Mouse (Mus musculus) lung, embryonic 14.5 days (tissue): ENCODE data around the gene AC124108.1. TPM values are rescaled to one million over a fixed set of nuclear protein-coding genes. Genes with fewer than 3 reads are reported as not detected.
A peak's percentile ranks its signal among the peaks of the same experiment; 100 is the strongest.

ENCODE experiments used
- ATAC-seq: fragments of 200-750 bp; cut with Nextera tagmentation; 2 replicates; pipeline ENCODE4 v1.8.0; 2017; ENCODE audit warnings: mild to moderate bottlenecking, moderate TSS enrichment, moderate library complexity; ENCODE audit not compliant: insufficient read depth
- DNase-seq: peaks from one replicate; pipeline ENCODE4 v3.0.0-alpha.2; 2015
- H3K27ac ChIP-seq: fragments of 300-500 bp; sonication (generic); 2 replicates; pipeline ENCODE4 v1.5.1; 2014; ENCODE audit warnings: low read depth, mild to moderate bottlenecking, moderate library complexity
- H3K27me3 ChIP-seq: fragments of 300-500 bp; sonication (generic); 2 replicates; pipeline ENCODE4 v1.6.1; 2014; ENCODE audit warnings: low read length, control low read depth; ENCODE audit not compliant: insufficient read depth
- H3K36me3 ChIP-seq: fragments of 300-500 bp; sonication (generic); 2 replicates; pipeline ENCODE4 v1.6.1; 2014; ENCODE audit warnings: control low read depth; ENCODE audit not compliant: insufficient read depth
- H3K4me1 ChIP-seq: fragments of 300-500 bp; sonication (generic); 2 replicates; pipeline ENCODE4 v1.6.1; 2014; ENCODE audit warnings: antibody characterized with exemption, control low read depth; ENCODE audit not compliant: insufficient read depth
- H3K4me2 ChIP-seq: fragments of 300-500 bp; sonication (generic); 2 replicates; pipeline ENCODE4 v1.6.1; 2014; ENCODE audit warnings: mild to moderate bottlenecking
- H3K4me3 ChIP-seq: fragments of 300-500 bp; sonication (generic); 2 replicates; pipeline ENCODE4 v1.5.1; 2014; ENCODE audit warnings: low read depth, low read length
- H3K9ac ChIP-seq: fragments of 300-500 bp; sonication (generic); 2 replicates; pipeline ENCODE4 v1.6.1; 2014
- H3K9me3 ChIP-seq: fragments of 300-500 bp; sonication (generic); 2 replicates; pipeline ENCODE4 v1.6.1; 2016; ENCODE audit warnings: low read depth, low read length, control low read depth
- CTCF ChIP-seq: IDR thresholded peaks from 2 replicates; pipeline ENCODE4 v1.5.1; 2016; ENCODE audit warnings: antibody characterized with exemption, low read depth
- WGBS: fragments of 180-500 bp; shearing (Covaris S2); extraction: QIAGEN DNeasy Blood & Tissue Kit; methylation state at CpG from one replicate; pipeline ENCODE4 v1.1.7; 2014; 5-methylcytosine and 5-hydroxymethylcytosine counted together
- microRNA counts: library from miRNA; unstranded; fragments of <30 nt; microRNA quantifications from one replicate; lab custom pipeline; 2016
- microRNA-seq: library from miRNA; unstranded; fragments of <30 nt; microRNA quantifications from one replicate; pipeline ENCODE4, GENCODE M21; 2016; ENCODE audit warnings: borderline number of aligned reads
- polyA plus RNA-seq: library from polyadenylated mRNA; unstranded; fragments of >200 nt; fragmentation: Nextera tagmentation; extraction: Ambion mirVana; gene quantifications from 2 replicates; pipeline ENCODE4 v1.2.1, GENCODE M21; 2014

Gene AC124108.1
- polyA plus RNA-seq, 1 experiment from 2014 or later: 1.0 TPM

GRCm38 (mm10) chr1:132246641-132247040, 55.4 kb downstream of the AC124108.1 start:
- no peak for DNase-seq
- Histone ChIP-seq H3K9ac (no peak overlapping the region), H3K4me1 (no peaks in the 10 kb centered on the region), H3K27me3 (no peaks in the 10 kb centered on the region), H3K4me3 (no peak overlapping the region), H3K9me3 (no peaks in the 10 kb centered on the region), H3K27ac (no peak overlapping the region), H3K4me2 (no peak overlapping the region), H3K36me3 (no peaks in the 10 kb centered on the region)
- no peak for TF ChIP-seq CTCF
- ATAC-seq: no peak
- 82% methylated on average over 4 of the region's 4 CpGs for WGBS

DNA sequence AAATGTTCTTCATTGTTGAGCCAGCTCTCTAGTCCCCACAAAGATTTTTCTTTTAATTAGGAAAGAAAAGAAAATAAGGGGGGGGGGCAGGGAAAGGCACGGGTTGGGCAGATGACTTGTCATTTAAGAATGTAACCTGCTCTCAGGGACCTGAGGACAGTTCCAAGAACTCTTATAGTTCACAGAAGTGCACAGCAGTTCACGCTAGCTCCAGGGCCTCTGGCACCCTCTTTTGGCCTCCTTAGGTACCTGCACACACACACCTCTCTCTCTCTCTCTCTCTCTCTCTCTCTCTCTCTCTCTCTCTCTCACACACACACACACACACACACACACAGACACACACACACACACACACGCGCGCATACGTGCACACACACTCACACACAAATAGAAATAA, 63.2 kb downstream of the AC124108.1 start:
- ATAC-seq: no peak
- Histone ChIP-seq H3K4me1 (no peaks in the 10 kb centered on the region), H3K4me3 (no peak overlapping the region), H3K36me3 (no peaks in the 10 kb centered on the region), H3K9me3 (no peaks in the 10 kb centered on the region), H3K9ac (no peak overlapping the region), H3K27ac (no peak overlapping the region), H3K4me2 (no peak overlapping the region), H3K27me3 (no peaks in the 10 kb centered on the region)
- peak; percentile 12; the same call in 1 of the 2 replicates for TF ChIP-seq CTCF
- 79% methylated on average over 6 of the region's 6 CpGs for WGBS
- DNase-seq: no peak

MicroRNAs within 50 kb of the gene (microRNA counts, 519-probe panel; counts per million panel counts)
- microRNA mmu-miR-135b (lab: Ali Mortazavi, UCI): 2,864 counts per million, percentile 53 among the panel's probes with 10 or more counts

Small RNAs within 50 kb of the gene (microRNA-seq; reads per million reads assigned to microRNA genes)
- gene Mir135b: 1,305 reads per million, percentile 75 among the genes with 10 or more reads in this experiment

Other genes starting within 250 kb of the AC124108.1 start
- gene Slc45a3, start 228.5 kb upstream of the AC124108.1 start, polyA plus RNA-seq: 1.8 and 2.2 TPM in 2 replicates
- 35.7 and 41.3 TPM in 2 replicates for gene Elk4, start 183.8 kb upstream of the AC124108.1 start, polyA plus RNA-seq
- 23.6 and 23.8 TPM in 2 replicates for gene Mfsd4a, start 123.4 kb upstream of the AC124108.1 start, polyA plus RNA-seq
- gene Cdk18, start 51.8 kb upstream of the AC124108.1 start, polyA plus RNA-seq: 7.3 and 8.0 TPM in 2 replicates
- gene Lemd1, start within 50 bp of the AC124108.1 start, polyA plus RNA-seq: 1.9 and 3.1 TPM in 2 replicates
- not detected in 2 replicates for gene Gm10188, start 38.3 kb downstream of the AC124108.1 start, polyA plus RNA-seq
- gene Klhdc8a, start 107.2 kb downstream of the AC124108.1 start, polyA plus RNA-seq: 0.46 and 0.54 TPM in 2 replicates
- 13.5 and 15.4 TPM in 2 replicates for gene Nuak2, start 124.7 kb downstream of the AC124108.1 start, polyA plus RNA-seq
- 8.2 and 10.3 TPM in 2 replicates for gene Tmcc2, start 199.8 kb downstream of the AC124108.1 start, polyA plus RNA-seq
- 16.0 and 18.4 TPM in 2 replicates for gene Dstyk, start 226.1 kb downstream of the AC124108.1 start, polyA plus RNA-seq